Comparison of ENCODE assay signal across 8 mouse cellular contexts in genomic region chr7:81827806-81828667, GRCm38 (mm10). TPM values are rescaled to one million over a fixed set of nuclear protein-coding genes. Genes with fewer than 3 reads are reported as not detected.
DNase-seq lines count a peak whose midpoint lies in the region; ATAC-seq and TF ChIP-seq lines count a peak whose summit lies in the region.

No protein-coding gene starts in this region.

- peaks cover 60% of the 10 kb centered on the region for H3K79me2 ChIP-seq in C2C12 (ENCODE audit: control insufficient read depth, insufficient read depth)

- no peaks in the 10 kb centered on the region for H3K36me3 ChIP-seq in C2C12 (ENCODE audit: control insufficient read depth, insufficient read depth)
- no peaks in the 10 kb centered on the region for H3K36me3 ChIP-seq in embryonic facial prominence, embryonic 13.5 days
- no peaks in the 10 kb centered on the region for H3K36me3 ChIP-seq in intestine, embryonic 14.5 days (ENCODE audit: control insufficient read depth, insufficient read depth, low read length)

- peaks cover 50% of the 10 kb centered on the region for H3K79me3 ChIP-seq in C2C12 (ENCODE audit: low read depth)

- H3K4me3 ChIP-seq in C2C12 (ENCODE audit: insufficient read depth, poor library complexity, severe bottlenecking): peak overlapping the region; percentile 56
- peak overlapping the region; percentile 76 for H3K4me3 ChIP-seq in embryonic facial prominence, embryonic 13.5 days
- H3K4me3 ChIP-seq in intestine, embryonic 14.5 days (ENCODE audit: low read depth, low read length): peak overlapping the region; percentile 54

- H3K27me3 ChIP-seq in C2C12 (ENCODE audit: control insufficient read depth, insufficient read depth, insufficient read length): no peaks in the 10 kb centered on the region
- no peaks in the 10 kb centered on the region for H3K27me3 ChIP-seq in embryonic facial prominence, embryonic 13.5 days
- no peaks in the 10 kb centered on the region for H3K27me3 ChIP-seq in intestine, embryonic 14.5 days (replicated peaks; ENCODE audit: control insufficient read depth, insufficient read depth, low read length)

- peak overlapping the region; percentile 100 for H3ac ChIP-seq in C2C12 (ENCODE audit: control insufficient read depth, insufficient read length, low read depth)

- peak overlapping the region; percentile 92; the same call in 1 of the 2 replicates for H3K27ac ChIP-seq in embryonic facial prominence, embryonic 13.5 days
- peak overlapping the region; percentile 95 for H3K27ac ChIP-seq in intestine, embryonic 14.5 days (ENCODE audit: low read depth)

- no peak for TF ChIP-seq CTCF in C2C12 (IDR thresholded peaks at IDR 0.05; ENCODE audit: control insufficient read depth, insufficient read depth, insufficient read length)

- 25% methylated on average over 17 of the region's 17 CpGs for WGBS in embryonic facial prominence, embryonic 13.5 days
- WGBS in intestine, embryonic 14.5 days: 32% methylated on average over 17 of the region's 17 CpGs

- peak overlapping the region; percentile 79 for H3K4me2 ChIP-seq in embryonic facial prominence, embryonic 13.5 days
- H3K4me2 ChIP-seq in intestine, embryonic 14.5 days (ENCODE audit: low read length): peak overlapping the region; percentile 72

- ATAC-seq in embryonic facial prominence, embryonic 13.5 days (ENCODE audit: insufficient number of reproducible peaks, insufficient read depth, low FRiP score, low TSS enrichment, low read depth): no peak
- 0 out of 2 replicates have a peak, but pooled peaks have one; percentile 7 for ATAC-seq in intestine, embryonic 14.5 days (replicated peaks; ENCODE audit: low FRiP score, low TSS enrichment, low read depth)
- peak; percentile 18; the same call in 1 of the 2 replicates for ATAC-seq in megakaryocyte, adult 5-6 weeks (ENCODE audit: poor library complexity, severe bottlenecking)

- H3K9me3 ChIP-seq in embryonic facial prominence, embryonic 13.5 days: no peaks in the 10 kb centered on the region
- no peaks in the 10 kb centered on the region for H3K9me3 ChIP-seq in intestine, embryonic 14.5 days (ENCODE audit: control insufficient read depth, low read length)

- DNase-seq in adrenal gland, adult 2 months: peak; percentile 44
- DNase-seq in adrenal gland, postnatal 14 days: no peak
- DNase-seq in intestine, embryonic 14.5 days (ENCODE audit: low spot score): no peak
- no peak for DNase-seq in cerebellum, adult 9-11 months
- DNase-seq in layer of hippocampus, postnatal 36 days: no peak

- H3K9ac ChIP-seq in embryonic facial prominence, embryonic 13.5 days: peak overlapping the region; percentile 90
- peak overlapping the region; percentile 89 for H3K9ac ChIP-seq in intestine, embryonic 14.5 days (ENCODE audit: low read length)

- H3K4me1 ChIP-seq in embryonic facial prominence, embryonic 13.5 days: peaks cover 44% of the 10 kb centered on the region
- H3K4me1 ChIP-seq in intestine, embryonic 14.5 days (replicated peaks; ENCODE audit: control insufficient read depth, insufficient read depth, low read length): peaks cover 39% of the 10 kb centered on the region

TF ChIP-seq in C2C12, 6 proteins besides CTCF, POLR2A, EP300 and RAD21:
- no peak for TF ChIP-seq MYOG (IDR thresholded peaks at IDR 0.05; ENCODE audit: control insufficient read depth, extremely low read depth, insufficient read length)
- TF ChIP-seq MAX (IDR thresholded peaks at IDR 0.05): no peak
- TF ChIP-seq USF1 (IDR thresholded peaks at IDR 0.05; ENCODE audit: low read depth): no peak
- no peak for TF ChIP-seq MYOD1 (IDR thresholded peaks at IDR 0.05; ENCODE audit: control insufficient read depth, insufficient read length, low read depth)
- TF ChIP-seq FOSL1 (IDR thresholded peaks at IDR 0.05; ENCODE audit: insufficient read depth, low read length, poor library complexity, severe bottlenecking): no peak
- TF ChIP-seq CEBPB (IDR thresholded peaks at IDR 0.05; ENCODE audit: low read depth): no peak

RNA-seq across cellular contexts. Expression of gene Btbd1, which starts 1.2 kb away (rescaled TPM):
- 100 to 1,000 TPM; 118 to 159 TPM for total RNA-seq in adrenal gland, adult 2 months (2021)
- 65.2 and 71.1 TPM in 2 replicates for polyA plus RNA-seq in adrenal gland, adult 2 months (2012; rRNA removed)
- total RNA-seq in adrenal gland, postnatal 14 days (2021): 136 and 144 TPM in 2 replicates
- 35.6 TPM for polyA plus RNA-seq in C2C12 (2012; fragmentation: generic; extraction: Trizol)
- 53.2 and 56.6 TPM in 2 replicates for polyA plus RNA-seq in embryonic facial prominence, embryonic 13.5 days (2015; fragmentation: Nextera tagmentation; extraction: Ambion mirVana)
- polyA plus RNA-seq in intestine, embryonic 14.5 days (2014; fragmentation: Nextera tagmentation; extraction: Ambion mirVana): 76.5 and 78.3 TPM in 2 replicates
- total RNA-seq in megakaryocyte, adult 5-6 weeks (2015): 49.7 and 59.4 TPM in 2 replicates
- 110 and 111 TPM in 2 replicates for total RNA-seq in megakaryocyte, adult 5-6 weeks (2017)
- 100 to 1,000 TPM; 103 to 117 TPM for total RNA-seq in layer of hippocampus, postnatal 36 days (2021)

RNA-seq across cellular contexts. Expression of gene Gm10160, which starts 27.6 kb away (rescaled TPM):
- total RNA-seq in adrenal gland, adult 2 months (2021): not detected
- not detected in 2 replicates for polyA plus RNA-seq in adrenal gland, adult 2 months (2012; rRNA removed)
- total RNA-seq in adrenal gland, postnatal 14 days (2021): not detected in 2 replicates
- not detected for polyA plus RNA-seq in C2C12 (2012; fragmentation: generic; extraction: Trizol)
- not detected in 2 replicates for polyA plus RNA-seq in embryonic facial prominence, embryonic 13.5 days (2015; fragmentation: Nextera tagmentation; extraction: Ambion mirVana)
- polyA plus RNA-seq in intestine, embryonic 14.5 days (2014; fragmentation: Nextera tagmentation; extraction: Ambion mirVana): not detected in 2 replicates
- total RNA-seq in megakaryocyte, adult 5-6 weeks (2015): not detected in 2 replicates
- not detected in 2 replicates for total RNA-seq in megakaryocyte, adult 5-6 weeks (2017)
- not detected for total RNA-seq in layer of hippocampus, postnatal 36 days (2021)

RNA-seq across cellular contexts. Expression of gene Tm6sf1, which starts 30.8 kb away (rescaled TPM):
- 10 to 100 TPM; 13.5 to 17.2 TPM for total RNA-seq in adrenal gland, adult 2 months (2021)
- polyA plus RNA-seq in adrenal gland, adult 2 months (2012; rRNA removed): 29.5 and 37.4 TPM in 2 replicates
- 13.3 and 16.5 TPM in 2 replicates for total RNA-seq in adrenal gland, postnatal 14 days (2021)
- 0.05 TPM for polyA plus RNA-seq in C2C12 (2012; fragmentation: generic; extraction: Trizol)
- polyA plus RNA-seq in embryonic facial prominence, embryonic 13.5 days (2015; fragmentation: Nextera tagmentation; extraction: Ambion mirVana): 11.3 and 12.4 TPM in 2 replicates
- polyA plus RNA-seq in intestine, embryonic 14.5 days (2014; fragmentation: Nextera tagmentation; extraction: Ambion mirVana): 19.8 and 20.1 TPM in 2 replicates
- 228 and 275 TPM in 2 replicates for total RNA-seq in megakaryocyte, adult 5-6 weeks (2015)
- 275 and 308 TPM in 2 replicates for total RNA-seq in megakaryocyte, adult 5-6 weeks (2017)
- 10 to 100 TPM; 14.3 to 15.0 TPM for total RNA-seq in layer of hippocampus, postnatal 36 days (2021)

RNA-seq across cellular contexts. Expression of gene 3110040N11Rik, which starts 38.8 kb away (rescaled TPM):
- 10 to 100 TPM; 35.1 to 35.8 TPM for total RNA-seq in adrenal gland, adult 2 months (2021)
- polyA plus RNA-seq in adrenal gland, adult 2 months (2012; rRNA removed): 15.7 and 19.3 TPM in 2 replicates
- total RNA-seq in adrenal gland, postnatal 14 days (2021): 31.3 and 33.0 TPM in 2 replicates
- 34.3 TPM for polyA plus RNA-seq in C2C12 (2012; fragmentation: generic; extraction: Trizol)
- 55.4 and 65.6 TPM in 2 replicates for polyA plus RNA-seq in embryonic facial prominence, embryonic 13.5 days (2015; fragmentation: Nextera tagmentation; extraction: Ambion mirVana)
- 48.1 and 50.4 TPM in 2 replicates for polyA plus RNA-seq in intestine, embryonic 14.5 days (2014; fragmentation: Nextera tagmentation; extraction: Ambion mirVana)
- 15.4 and 26.5 TPM in 2 replicates for total RNA-seq in megakaryocyte, adult 5-6 weeks (2015)
- 34.6 and 53.8 TPM in 2 replicates for total RNA-seq in megakaryocyte, adult 5-6 weeks (2017)
- total RNA-seq in layer of hippocampus, postnatal 36 days (2021): 10 to 100 TPM; 20.7 to 21.7 TPM

Comparison
In these comparisons a context has a peak if more than half of its experiments do, and no peak if none do; other contexts are left out.
1. RNA of gene Tm6sf1, which starts 30.8 kb away (total RNA-seq): 228 to 308 TPM in megakaryocyte, adult 5-6 weeks; 13.5 to 17.2 TPM in adrenal gland, adult 2 months, 14.3 to 15.0 TPM in layer of hippocampus, postnatal 36 days and 13.3 to 16.5 TPM in adrenal gland, postnatal 14 days; every median in the first group is over 10 times any median in the second.
2. Peak in every context shown above with its lines, with median percentiles within 50 percentile points of each other: H3K4me3 ChIP-seq.